Mouse (Mus musculus) cortical plate, adult 2 months (tissue): ENCODE data around the gene Astn1.

Experiments
- CTCF ChIP-seq: fragments of 200-500 bp; IDR thresholded peaks from 2 replicates; pipeline ENCODE4 v1.5.1; 2011; ENCODE audit warnings: mild to moderate bottlenecking, control low read depth, low read length; ENCODE audit not compliant: insufficient read depth; ENCODE audit errors: extremely low read depth
- POLR2A ChIP-seq: fragments of 200-500 bp; IDR thresholded peaks from 2 replicates; pipeline ENCODE4 v1.6.1; 2011; ENCODE audit warnings: mild to moderate bottlenecking, low read length, control low read depth; ENCODE audit not compliant: insufficient read depth; ENCODE audit errors: extremely low read depth

DNA sequence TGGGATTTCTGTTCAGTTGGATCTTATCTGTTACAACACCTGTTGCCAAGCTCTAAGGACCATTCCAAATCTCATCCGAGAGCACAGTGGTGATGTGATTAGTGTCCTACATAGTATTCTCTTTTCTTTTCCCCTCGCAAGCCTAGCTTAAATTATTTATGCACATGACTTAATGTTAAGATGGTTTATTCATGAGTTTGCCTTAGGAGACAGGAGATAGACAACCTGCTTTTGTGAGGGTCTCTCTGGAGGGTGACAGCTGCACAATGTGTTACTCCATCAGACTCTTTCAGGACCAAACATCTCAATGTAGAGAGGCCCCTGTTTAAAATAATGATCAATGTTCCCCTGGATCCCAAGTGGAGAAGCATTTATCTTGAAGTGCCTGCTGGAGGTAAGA, 33.2 kb upstream of the Astn1 start:
- TF ChIP-seq CTCF (no peak), POLR2A (no peak)
